Mouse (Mus musculus) kidney, postnatal 14 days (tissue): ENCODE data around the gene Cdk15.
A peak's percentile ranks its signal among the peaks of the same experiment; 100 is the strongest.

Source experiments
- DNase-seq: peaks from one replicate; pipeline ENCODE4 v3.0.0; 2022; ENCODE audit warnings: mixed read lengths

Cdk15 gene

DNA sequence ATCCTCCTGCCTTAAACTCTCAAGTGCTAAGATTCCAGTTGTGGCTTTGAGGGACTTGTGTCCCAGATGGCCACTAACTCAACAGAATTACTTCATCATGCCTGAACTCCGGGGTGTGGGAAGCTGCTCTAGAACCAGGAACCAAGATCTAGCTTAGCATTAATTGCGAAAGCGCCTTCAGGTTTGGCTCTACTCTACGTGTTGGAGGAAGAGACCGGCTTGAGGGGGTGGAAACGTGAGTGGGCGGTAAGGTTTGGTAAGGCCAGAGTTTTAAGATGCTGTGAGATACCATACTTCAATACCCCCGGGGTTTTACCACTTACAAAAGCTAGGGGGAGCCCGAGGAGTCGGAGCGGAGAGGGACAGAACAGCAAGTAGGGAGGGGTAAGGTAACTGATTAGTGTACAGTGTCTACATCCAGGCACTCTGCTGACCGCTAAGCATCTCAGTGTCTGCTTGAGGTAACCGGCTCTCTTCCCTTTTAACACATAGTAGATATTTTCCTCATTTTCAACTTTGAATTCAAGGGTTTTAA, 29.7 kb downstream of the Cdk15 start:
- no peak for DNase-seq

DNA sequence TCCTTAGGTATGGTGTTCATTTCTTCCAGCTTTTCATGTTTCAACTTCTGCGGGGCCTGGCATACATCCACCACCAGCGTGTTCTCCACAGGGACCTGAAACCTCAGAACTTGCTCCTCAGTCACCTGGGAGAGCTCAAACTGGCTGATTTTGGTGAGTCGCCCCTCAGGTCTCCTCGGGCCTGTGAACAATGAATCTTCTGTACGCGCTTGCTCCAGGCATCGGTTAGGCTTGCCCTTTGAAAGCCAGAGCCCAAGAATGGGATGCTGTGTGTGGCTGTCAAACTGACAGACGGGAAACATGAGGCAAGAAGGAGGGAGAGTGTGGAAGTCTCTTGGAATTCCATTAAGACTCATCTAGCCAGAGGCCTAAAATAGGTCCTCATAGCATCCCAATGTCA, 31.0 kb downstream of the Cdk15 start:
- DNase-seq: no peak

DNA sequence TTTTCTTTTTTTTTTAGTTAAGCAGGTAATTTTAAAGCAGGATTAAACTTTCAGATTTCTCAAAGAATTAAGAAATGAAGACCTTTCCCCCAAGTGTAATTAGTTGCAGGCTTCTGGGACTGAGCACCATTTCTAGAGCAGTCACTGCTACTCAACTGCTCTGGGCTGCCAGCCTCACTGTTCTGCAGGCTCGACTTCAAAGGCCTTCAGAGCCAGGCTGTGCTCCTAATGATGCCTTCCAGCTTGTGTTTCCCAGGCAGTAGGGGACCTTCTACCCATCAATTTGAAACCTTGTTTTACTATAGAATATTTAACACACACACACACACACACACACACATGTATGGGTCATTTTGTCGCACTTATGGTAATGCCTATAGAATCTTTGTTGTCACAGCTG, 34.9 kb downstream of the Cdk15 start:
- DNase-seq: no peak

DNA sequence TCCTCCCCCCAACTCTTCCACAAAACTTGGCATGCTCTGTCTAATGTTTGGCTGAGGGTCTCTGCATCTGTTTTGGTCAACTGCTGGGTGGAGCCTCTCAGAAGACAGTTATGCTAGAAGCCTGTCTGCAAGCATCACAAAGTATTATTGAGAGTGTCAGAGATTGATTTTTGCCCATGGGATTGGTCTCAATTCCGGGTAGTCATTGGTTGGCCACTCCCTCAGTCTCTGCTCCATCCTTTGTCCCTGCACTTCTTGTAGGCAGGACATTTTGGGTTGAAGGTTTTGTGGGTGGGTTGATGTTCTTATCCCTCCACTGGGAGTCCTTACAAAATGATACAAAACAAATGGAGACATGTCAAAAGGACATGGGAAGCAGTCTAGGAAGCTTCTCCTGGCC, 39.1 kb downstream of the Cdk15 start:
- peak; percentile 29 for DNase-seq

DNA sequence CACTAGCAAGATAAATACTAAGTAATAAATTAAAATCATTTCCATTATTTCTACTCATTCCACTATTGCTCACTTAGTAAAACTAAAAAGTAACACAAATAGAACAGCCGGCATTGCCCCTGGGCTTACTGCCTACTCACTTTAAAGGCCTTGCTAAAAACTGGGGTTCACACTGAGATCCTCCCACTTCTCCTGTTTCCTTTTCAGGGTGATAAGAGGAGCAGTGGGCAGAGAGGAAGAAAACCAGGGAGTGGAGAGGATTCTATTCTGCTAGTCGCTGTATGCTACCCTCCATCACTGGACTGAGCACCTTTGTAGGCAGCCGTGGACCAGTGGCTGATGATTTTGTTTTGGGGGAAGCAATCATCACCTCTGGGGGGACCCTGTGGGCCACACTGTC, 40.5 kb downstream of the Cdk15 start:
- DNase-seq: no peak

DNA sequence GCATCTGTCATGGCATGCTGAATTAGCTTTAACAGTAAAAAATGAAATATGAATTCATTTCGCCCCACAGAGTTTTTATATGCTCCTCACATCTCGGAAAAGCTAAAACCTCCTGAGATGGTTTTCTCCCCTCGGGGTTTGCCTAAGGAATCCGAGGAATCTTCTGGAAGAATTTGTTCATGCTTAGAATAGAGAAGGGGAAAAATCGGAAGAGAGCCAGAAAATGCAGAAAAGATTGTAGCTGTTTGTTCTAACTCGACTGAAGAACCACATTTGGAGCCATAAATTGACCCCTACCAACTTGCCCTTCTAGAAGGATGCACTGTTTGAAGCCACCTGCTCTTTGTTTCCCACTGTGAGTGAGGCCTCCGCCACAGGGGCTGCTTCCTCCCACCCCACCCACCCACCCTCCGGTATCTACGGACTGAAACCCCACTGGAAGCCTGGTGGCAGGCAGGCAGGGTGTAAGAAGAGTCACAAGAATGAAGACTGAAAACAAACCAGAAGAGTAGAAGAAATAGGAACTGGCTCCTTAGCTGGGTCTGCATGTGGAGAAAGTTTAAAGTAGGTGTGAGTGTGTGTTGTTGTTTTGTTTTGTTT, 41.9 kb downstream of the Cdk15 start:
- DNase-seq: no peak

DNA sequence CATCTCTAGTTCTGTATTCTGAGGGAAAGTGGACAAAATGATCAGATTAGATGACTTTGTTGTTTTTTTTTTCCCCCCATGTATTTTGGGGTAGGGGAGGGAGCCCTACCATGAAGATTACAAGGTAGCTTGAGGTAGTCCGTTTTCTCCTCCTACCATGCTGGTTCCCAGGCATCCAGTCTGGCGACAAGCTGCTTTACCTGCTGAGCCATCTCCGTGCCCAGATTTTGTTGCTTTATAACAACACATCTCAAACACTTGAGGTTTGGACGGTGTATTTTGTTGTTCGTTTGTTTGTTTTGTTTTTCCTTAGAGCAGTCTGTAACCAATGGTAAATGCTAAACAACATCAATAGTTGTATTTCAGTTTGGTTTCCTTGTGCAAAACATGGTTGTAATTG, 50.6 kb downstream of the Cdk15 start:
- no peak for DNase-seq

DNA sequence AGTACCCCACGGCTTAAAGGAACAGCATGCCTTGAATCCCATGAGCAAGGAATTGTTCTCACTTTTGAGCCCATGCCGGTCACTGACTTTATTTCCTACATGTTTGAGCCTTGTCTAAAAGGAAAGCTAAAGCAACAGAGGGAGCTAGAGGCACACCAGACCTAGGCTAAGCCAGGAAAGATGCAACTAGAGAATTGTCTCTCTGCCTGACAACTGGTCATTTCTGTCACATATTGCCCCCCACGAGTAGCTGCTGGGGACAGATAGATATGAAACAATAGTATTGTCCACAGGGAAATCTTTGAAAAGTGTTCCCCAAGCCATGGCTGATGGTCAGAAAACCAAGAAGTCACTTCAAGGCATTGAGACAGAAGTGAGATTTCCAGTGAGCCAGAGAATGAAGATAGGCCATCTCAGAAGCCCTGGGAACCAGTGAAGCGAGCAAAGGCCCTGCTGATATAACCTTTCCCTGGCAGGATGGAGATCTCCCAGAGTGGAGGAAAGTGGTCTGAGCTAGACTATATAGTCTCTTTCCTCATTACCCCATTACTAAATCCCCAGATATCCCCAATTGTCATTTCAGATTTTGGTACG, 54.7 kb downstream of the Cdk15 start:
- DNase-seq: no peak

DNA sequence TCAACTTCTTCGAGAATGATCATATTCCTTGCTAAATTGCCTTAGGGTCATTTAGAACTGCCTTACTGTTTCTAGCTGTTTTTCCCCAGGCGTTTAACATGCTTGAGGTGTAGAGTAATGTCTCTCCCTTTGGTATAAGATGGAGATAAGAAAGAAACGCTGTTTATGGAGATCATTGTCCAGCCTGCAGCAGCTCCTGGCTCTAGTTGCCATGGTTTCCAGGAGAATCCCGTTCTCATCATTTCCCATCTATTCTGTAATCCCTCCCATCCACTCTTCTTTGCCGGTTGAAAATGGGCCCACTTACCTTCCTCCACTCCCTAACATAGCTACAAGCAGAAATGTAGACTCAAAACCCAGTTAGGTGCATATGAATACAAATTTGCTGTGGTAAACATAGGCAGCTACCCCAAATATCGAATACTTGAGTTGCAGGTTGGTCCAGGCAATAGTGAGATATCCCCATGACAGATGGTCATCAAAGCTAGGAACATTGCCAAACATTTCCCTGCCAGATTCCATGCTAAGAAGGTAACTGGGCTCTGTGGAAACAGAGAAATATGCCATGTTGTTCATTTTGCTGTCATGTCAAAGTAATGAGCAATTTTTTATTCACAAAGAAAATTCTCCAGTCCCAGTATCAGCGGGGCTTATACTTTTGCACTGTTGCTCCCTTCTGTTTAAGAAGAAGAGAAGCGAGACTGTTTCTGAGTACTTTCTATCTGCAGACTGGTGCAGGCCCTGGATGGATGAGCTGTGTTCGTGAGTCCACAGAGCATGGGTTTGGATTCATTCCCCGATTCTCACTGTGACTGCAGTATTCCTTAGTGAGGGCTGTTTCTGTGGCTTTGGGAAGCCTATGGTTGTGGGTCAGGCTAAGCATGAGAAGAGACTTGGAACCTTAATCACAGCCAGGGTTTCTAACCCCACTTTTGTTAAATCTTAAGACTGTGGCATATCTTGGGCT, 55.8 kb downstream of the Cdk15 start:
- no peak for DNase-seq

DNA sequence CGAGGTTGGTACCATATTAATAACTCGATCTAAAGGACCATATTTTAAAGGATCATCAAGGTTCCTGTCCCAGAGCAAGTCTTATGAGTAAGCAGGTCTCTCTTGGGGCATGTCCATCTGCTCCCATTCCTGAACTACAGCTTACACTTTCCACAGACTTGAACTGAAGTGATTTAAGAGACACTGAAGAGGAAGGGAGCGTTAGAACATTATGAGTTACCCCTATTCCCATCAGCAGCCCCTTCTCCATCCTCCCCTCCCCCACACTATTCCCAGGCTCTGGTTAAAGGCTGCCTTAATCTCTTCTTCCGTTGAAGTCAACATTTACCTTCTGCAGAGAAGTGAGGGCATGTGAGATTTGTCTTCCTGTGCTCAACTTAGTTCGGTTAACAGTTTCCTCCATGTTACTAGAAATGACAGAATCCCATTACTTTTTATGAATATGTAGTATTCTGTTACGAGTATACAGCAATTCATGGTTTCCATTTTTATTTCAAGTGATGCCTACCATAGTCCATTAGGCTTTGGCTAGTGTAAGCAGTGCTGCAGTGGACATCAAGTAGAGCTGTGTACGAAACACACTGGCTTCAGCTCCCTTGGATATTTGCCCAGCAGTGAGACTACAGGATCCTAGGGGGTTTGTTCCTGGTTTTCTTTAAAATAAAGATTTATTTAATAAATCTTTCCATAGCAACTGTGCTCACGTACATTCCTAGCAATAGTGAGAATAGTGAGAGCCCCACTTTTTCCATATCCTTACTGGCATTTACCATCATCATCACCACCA, 56.6 kb downstream of the Cdk15 start:
- no peak for DNase-seq

DNA sequence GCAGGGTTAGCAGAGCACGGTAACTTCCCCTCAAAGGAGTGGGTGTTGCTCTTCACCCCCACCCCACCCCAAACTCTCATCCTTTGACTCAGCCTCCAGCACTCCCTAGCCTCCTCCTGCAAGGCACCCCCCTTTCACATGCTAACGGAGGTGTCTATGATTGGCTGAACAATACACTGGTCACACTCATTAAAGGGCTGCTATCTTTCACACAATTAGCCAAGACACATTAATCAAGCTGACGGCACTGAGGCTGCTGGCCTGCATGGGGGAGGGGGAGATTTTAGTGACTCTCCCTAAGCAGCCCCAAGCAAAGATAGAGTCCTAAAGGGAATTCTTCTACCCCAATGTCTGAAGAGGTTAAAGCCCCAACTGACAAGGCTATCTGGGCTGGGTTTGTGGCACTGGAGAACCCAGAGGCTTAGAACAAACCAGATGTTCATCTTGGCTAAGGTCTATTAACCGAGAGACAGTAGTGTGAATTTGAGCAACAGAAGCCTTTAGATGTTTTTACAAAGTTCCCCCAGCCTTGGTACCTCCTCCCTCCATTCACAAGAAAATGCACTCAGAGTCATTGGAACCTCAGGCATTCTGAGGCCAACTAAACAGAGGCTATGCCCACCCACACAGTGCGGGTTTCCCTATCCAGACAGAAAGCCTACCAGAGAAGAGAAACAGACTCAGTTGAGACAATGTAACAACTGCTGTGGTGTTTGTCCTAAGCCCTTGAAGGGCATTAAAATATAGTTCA, 58.5 kb downstream of the Cdk15 start:
- no peak for DNase-seq

DNA sequence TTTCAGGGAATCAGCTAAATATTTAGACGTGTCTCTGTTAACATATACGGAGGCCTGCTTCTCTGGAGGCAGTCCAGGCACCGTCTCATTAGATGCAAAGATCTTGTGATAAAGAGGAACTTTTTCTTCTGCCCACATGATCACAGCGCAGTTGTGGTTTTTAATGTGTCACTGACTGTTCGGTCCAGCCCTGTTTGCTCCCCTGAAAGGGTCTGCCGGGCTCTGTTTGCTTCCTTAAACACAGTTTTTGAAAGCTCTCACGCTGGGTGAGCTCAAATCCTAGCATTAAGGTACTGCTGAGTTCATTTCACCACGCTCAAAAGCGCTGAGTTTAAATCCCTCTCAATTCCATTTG, 59.3 kb downstream of the Cdk15 start:
- DNase-seq: no peak

DNA sequence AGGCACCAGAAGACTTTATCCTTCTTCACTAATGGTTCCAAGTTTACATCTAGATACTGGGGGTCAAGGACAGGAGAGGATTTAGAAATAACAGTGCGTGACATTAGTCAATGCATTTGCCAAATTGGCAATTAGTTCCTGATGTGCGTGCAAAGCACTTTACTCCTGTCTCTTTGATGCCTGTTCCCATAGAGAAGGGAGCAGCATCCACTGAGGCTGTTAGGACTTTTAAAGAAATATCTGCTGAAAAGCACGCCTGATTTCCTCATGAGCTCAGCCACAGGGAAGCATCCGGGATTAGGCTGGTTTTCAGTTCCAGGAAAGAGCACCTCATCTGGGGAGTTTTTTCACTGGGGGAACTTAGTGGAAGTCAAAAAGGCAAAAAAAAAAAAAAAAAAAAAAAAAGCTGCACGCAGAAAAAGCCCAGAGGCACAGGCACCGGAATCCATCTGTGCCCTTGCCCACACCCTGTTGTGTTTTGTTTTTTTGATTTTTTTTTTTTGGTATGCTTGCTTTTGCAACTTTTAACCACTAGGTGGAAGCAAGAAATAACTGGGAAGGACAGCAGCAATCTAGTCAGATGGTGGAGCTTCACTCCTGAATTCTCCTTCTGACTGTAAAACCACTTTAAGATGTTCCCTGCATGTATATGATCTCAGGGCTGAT, 59.8 kb downstream of the Cdk15 start:
- DNase-seq: peak; percentile 42

DNA sequence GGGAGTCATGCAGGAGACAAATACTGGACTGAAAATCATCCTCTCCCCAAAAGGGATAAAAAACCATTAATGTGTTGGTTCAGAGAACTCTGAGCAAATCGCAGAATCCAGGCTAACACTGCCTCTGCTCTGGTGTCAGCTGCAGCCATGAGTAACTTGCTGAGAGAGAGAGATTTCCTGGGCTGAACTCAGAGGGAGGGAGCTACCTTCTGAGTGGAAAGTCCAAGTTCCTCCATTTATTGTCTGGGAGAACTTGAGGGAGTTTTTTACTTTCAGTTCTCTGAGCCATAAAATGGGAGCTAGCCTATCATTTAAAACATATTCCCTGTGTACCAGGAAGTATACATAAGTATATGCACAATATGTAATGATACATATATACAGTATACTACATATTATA, 60.7 kb downstream of the Cdk15 start:
- DNase-seq: no peak

DNA sequence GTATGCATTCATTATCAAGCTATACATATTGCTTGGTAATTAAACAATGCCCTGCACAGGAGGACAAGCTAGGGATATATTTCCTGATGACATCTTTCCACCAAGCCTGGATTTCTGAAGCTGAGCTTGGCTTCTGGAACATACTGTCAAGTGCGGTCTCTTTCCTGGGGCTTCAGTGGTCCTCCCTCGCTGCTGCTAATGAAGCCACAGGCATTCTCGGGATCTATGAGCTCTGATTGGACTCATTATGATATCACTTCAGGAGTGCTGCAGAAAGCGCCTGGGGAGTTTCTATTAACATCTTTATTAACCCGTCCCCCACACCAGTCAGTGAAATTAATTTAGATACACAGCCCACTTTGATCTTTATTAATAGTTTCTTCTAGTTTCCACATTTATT, 62.2 kb downstream of the Cdk15 start:
- DNase-seq: no peak

DNA sequence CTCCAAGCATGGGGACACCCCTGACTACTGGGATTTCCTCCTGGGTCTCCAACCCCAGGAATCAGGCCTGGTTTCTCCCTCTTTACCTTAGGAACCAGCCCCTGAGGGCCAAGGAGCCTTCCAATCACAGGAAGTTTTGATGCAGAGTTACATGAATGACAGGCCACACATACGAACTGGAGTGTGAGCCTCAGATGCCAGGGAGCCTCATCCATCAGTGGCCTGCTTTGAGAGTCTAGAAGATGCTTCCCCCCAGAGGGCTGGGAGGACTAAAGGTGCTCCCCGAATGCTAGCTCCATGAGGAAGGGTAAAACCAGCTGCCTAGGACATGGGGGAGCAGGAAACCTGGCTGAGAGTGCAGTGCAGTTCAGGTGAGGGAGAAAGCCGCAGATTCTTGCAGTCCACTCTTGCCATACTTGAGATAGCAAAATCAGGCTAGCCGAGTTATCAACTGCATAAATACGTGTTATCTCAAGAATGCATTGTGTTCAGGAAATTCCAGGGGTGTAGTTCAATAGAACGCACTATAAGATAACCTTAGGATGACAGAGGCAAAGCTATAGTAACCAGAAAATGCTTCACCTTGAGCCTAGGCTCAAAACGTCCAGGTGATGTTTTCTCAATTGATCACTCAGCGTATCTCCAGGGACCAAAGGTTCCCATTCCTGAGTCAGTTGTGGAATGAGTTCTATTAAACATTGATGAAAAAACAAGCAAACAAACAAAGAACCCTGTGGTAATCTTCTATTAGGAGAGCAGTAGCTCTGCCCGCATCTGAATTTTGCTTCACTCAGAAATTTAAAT, 64.6 kb downstream of the Cdk15 start:
- DNase-seq: no peak

DNA sequence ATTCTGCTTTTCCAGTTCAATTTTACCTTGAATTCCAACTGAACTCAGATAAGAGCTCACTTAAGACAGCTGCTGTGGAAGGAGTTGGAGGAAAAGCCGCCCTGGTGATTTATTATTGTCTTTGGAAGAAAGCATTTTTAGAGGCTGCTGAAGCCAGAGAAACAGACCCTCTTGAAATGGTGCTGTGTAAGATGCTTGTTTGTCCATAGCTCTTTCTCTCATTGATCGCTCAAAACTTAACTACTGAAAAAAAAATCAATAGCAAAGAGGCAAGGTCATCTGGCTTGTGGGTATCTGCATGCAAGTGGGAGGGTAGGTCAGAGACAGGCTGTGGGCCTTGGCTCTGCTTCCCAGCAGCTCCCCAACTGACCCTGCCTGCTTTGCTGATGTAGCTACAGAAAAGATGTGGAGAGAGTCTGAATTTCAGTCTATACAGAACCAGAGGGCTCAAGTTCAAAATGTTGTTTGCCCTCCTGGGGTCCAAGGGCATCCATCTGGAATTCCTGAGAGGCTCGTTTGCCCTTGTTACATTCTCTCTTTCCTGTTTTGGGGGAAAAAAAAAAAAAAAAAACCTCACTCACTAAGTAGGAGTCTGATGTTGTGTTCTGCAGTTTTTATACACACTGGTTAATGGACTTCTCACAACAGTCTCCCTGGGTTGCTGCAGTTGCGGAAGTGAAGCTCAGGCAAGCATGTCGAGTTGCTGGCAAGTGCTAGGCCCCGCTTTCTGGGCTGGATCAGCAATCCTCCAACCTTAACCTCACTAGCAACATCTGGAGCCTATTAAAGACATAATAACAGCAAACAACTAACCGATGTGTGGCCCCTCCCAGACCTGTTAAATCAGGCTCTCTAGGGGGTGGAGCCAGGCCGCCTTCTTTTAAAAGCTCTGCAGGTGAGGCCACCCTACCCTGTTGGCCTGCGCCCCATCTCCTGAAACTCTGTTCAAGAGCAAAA, 65.5 kb downstream of the Cdk15 start:
- DNase-seq: peak; percentile 60

DNA sequence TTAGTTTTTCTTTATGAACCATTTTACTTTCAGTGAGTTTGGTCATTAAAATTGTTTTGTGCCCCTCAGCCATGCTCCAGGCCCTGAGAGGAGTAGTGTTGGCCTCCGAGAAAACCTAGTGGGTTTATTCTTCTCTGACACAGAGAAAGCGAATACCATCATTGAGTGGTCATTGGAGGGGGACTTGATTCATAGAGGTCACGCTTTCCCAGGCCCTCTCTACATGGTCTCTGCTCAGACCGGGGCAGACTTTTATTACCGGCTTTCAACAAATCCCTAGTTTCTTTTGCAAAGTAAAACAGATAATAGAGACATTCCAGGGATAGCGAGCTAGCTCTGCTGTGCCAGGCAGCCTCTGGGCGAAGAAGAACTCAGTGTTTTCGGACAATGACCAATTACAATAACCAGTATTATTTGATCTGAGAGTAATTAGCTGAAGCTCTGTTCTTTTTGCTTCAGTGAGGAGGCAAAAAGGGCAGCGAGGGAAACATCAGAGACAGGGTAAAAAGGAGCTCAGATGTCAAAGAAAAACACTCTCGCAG, 70.2 kb downstream of the Cdk15 start:
- no peak for DNase-seq

DNA sequence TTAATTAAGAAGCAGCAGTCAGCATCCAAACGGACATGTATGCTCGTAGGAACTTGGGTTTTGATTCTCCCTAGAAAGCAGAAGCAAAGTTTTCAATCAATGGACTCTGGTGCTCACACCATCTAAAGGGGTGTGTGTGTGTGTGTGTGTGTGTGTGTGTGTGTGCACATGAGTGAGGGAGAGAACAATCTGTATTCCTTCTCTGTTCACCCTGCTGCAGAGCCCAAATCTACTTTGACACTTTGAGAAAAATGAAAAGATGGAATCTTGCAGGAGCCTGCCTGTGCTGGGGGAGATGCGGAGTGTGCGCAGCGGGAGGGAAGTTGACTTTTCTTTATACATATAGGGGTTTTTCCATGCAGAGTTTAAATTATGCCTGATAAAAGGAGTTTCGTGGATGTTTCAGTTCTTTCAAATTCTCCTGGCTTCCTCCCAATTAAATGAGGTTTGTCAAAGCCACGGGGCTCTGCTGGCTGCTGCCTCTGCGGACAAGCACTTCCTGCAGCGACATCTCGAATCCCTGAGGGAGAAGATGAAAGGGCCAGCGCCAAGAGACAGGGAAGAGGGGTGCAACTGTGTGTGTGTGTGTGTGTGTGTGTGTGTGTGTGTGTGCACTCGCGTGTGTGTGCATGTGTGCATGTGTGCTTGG, 76.2 kb downstream of the Cdk15 start:
- peak; percentile 20 for DNase-seq
